Mouse (Mus musculus): Measurements from ENCODE around the gene Fasn. TPM values are rescaled to one million over a fixed set of nuclear protein-coding genes. Genes with fewer than 3 reads are reported as not detected.

Fasn gene
- polyA plus RNA-seq, 1 experiment from 2014 or later: 16.0 TPM

DNA sequence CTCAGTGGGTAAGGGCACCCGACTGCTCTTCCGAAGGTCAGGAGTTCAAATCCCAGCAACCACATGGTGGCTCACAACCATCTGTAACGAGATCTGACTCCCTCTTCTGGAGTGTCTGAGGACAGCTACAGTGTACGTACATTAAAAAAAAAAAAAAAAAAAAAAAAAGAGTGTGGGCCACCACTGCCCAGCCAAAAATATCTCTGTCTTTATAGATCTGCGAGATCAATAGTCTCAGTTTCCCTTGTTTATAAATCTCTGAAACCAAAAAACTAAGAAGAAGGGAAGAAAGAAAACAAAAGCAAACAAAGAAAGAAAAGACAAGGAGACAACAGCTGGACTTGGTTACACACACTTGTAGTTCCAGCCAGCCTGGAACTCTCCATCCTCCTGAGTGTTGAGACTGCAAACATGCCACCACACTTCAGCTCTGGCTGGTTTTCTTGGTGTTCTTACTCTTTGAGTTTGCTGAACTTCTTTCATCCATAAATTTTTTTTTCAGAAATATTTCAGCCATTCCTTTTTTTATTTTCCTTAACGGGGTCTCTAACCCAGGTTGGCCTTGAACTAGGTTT is 24.9 kb downstream of the Fasn start:
- TF ChIP-seq CTCF (IDR thresholded peaks at IDR 0.05; ENCODE audit: low read depth) (no peak), EP300 (optimal IDR thresholded peaks at IDR 0.05) (no peak)
- H3K9me3 ChIP-seq (ENCODE audit: control insufficient read depth, low read length): no peaks in the 10 kb centered on the region
- no peaks in the 10 kb centered on the region for H3K27me3 ChIP-seq (ENCODE audit: control insufficient read depth, insufficient read depth, low read length)
- H3K4me2 ChIP-seq (replicated peaks; ENCODE audit: low read depth): no peak overlapping the region
- no peaks in the 10 kb centered on the region for H3K36me3 ChIP-seq (ENCODE audit: control insufficient read depth, insufficient read depth, low read length)
- no peak overlapping the region for H3K4me3 ChIP-seq (ENCODE audit: low read depth, low read length)
- peaks cover 4% of the 10 kb centered on the region; the same call in 1 of the 2 replicates for H3K4me1 ChIP-seq (replicated peaks; ENCODE audit: control insufficient read depth, insufficient read depth)
- 67% methylated on average over 6 of the region's 6 CpGs for WGBS
- ATAC-seq (ENCODE audit: low FRiP score, low TSS enrichment) (no peak), DNase-seq (ENCODE audit: low spot score) (no peak)
- H3K27ac ChIP-seq (replicated peaks): no peak overlapping the region
- H3K9ac ChIP-seq (ENCODE audit: low read length): no peak overlapping the region

DNA sequence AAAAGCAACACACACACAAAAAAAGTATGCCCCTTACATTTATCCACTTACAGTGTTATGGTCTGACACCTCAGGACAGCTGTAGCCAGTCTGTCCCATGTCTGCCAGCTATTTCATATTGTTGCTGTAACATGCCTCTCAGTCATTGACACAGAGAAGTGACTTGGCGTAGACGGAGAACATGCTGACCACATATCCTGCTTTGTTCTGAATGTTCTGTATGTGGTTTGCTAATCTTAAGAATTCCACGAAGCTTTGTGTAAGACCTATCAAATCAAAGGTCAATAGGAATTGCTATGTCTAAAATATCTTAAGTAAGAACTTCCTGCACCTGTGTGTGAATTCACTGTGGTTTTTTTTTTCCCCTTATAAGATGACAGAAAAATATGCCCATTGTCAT is 26.1 kb downstream of the Fasn start:
- H3K27me3 ChIP-seq (ENCODE audit: control insufficient read depth, insufficient read depth, low read length): no peaks in the 10 kb centered on the region
- H3K4me1 ChIP-seq (replicated peaks; ENCODE audit: control insufficient read depth, insufficient read depth): peaks cover 4% of the 10 kb centered on the region; the same call in 1 of the 2 replicates
- TF ChIP-seq EP300 (optimal IDR thresholded peaks at IDR 0.05) (no peak), CTCF (IDR thresholded peaks at IDR 0.05; ENCODE audit: low read depth) (no peak)
- no peaks in the 10 kb centered on the region for H3K9me3 ChIP-seq (ENCODE audit: control insufficient read depth, low read length)
- no peak overlapping the region for H3K4me3 ChIP-seq (ENCODE audit: low read depth, low read length)
- H3K4me2 ChIP-seq (replicated peaks; ENCODE audit: low read depth): no peak overlapping the region
- DNase-seq (ENCODE audit: low spot score) (no peak), ATAC-seq (ENCODE audit: low FRiP score, low TSS enrichment) (no peak)
- no peak overlapping the region for H3K9ac ChIP-seq (ENCODE audit: low read length)
- no peaks in the 10 kb centered on the region; the same call in 1 of the 2 replicates for H3K36me3 ChIP-seq (ENCODE audit: control insufficient read depth, insufficient read depth, low read length)
- no peak overlapping the region for H3K27ac ChIP-seq (replicated peaks)
- 68% methylated on average over 3 of the region's 3 CpGs for WGBS

GRCm38 (mm10) chr11:120796614-120796946 is 27.8 kb downstream of the Fasn start:
- Histone ChIP-seq H3K4me1 (replicated peaks; ENCODE audit: control insufficient read depth, insufficient read depth) (peaks cover 4% of the 10 kb centered on the region; the same call in 1 of the 2 replicates), H3K4me2 (replicated peaks; ENCODE audit: low read depth) (peak overlapping the region; percentile 97), H3K9ac (ENCODE audit: low read length) (peak overlapping the region; percentile 97), H3K4me3 (ENCODE audit: low read depth, low read length) (peak overlapping the region; percentile 95; the same call in 1 of the 2 replicates), H3K27ac (replicated peaks) (peak overlapping the region; percentile 67; the same call in 1 of the 2 replicates), H3K9me3 (ENCODE audit: control insufficient read depth, low read length) (no peaks in the 10 kb centered on the region), H3K36me3 (ENCODE audit: control insufficient read depth, insufficient read depth, low read length) (peaks cover 7% of the 10 kb centered on the region), H3K27me3 (ENCODE audit: control insufficient read depth, insufficient read depth, low read length) (no peaks in the 10 kb centered on the region)
- DNase-seq (ENCODE audit: low spot score): no peak
- WGBS: 22% methylated on average over 8 of the region's 8 CpGs
- TF ChIP-seq CTCF (IDR thresholded peaks at IDR 0.05; ENCODE audit: low read depth) (no peak), EP300 (optimal IDR thresholded peaks at IDR 0.05) (no peak)
- peak; percentile 9; the same call in 1 of the 2 replicates for ATAC-seq (ENCODE audit: low FRiP score, low TSS enrichment)

DNA sequence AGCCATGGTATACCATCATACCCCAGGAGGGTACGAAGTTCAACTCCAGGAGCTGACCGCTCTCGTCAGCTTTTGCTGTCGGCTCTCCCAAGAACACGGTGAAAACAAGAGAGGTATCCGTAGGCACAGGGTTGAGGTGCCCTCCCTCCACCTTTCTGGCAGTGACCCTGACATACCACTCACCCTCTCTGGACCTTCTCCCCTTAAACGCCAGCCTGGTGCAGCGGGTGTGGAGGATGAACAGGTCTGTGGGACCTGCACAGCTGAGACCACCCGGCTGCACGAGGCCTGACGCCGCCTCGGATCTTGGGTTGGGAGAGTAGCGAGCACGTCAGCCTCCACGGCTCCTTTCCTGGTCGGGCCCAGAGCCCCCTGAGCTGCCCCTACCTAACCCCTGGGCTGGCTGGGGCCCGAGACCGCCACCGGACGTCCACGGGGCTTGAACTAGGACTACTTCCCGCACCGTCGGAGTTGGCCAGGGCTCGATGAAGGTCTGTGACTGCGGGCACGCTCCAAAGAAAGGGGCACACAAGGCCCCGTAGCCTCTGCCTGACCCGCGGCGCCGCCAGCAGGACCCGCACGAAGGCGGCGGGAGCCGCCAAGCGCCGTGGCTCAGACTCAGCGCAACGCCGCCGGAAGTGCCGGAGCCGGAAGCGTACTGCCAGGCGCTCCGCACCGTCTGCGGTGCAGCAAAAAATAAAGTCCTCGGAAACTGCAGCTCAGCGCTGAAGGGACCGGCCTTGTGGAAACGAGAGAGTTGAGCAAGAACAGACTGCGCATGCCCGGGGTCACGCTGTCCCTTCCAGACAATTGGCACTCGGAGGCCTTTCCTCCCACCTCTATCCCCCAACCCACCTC is 28.4 kb downstream of the Fasn start, which contains the start of gene Dus1l:
TSS of gene Dus1l (minus strand) at position 648 of the 858 bp plus-strand sequence.
- Histone ChIP-seq H3K9ac (ENCODE audit: low read length) (peak within 1 kb of the TSS; percentile 97), H3K27ac (replicated peaks) (peak within 1 kb of the TSS; percentile 71), H3K36me3 (ENCODE audit: control insufficient read depth, insufficient read depth, low read length) (peaks cover 7% of the 10 kb centered on the region), H3K4me1 (replicated peaks; ENCODE audit: control insufficient read depth, insufficient read depth) (peaks cover 4% of the 10 kb centered on the region; the same call in 1 of the 2 replicates), H3K9me3 (ENCODE audit: control insufficient read depth, low read length) (no peaks in the 10 kb centered on the region), H3K4me2 (replicated peaks; ENCODE audit: low read depth) (peak within 1 kb of the TSS; percentile 97), H3K4me3 (ENCODE audit: low read depth, low read length) (peak within 1 kb of the TSS; percentile 95), H3K27me3 (ENCODE audit: control insufficient read depth, insufficient read depth, low read length) (no peaks in the 10 kb centered on the region)
- TF ChIP-seq EP300 (optimal IDR thresholded peaks at IDR 0.05): no peak
- no peak for TF ChIP-seq CTCF (IDR thresholded peaks at IDR 0.05; ENCODE audit: low read depth)
- DNase-seq (ENCODE audit: low spot score) (peak; percentile 96), ATAC-seq (ENCODE audit: low FRiP score, low TSS enrichment) (peak; percentile 89)
- WGBS: 2% methylated on average over 59 of the region's 59 CpGs

DNA sequence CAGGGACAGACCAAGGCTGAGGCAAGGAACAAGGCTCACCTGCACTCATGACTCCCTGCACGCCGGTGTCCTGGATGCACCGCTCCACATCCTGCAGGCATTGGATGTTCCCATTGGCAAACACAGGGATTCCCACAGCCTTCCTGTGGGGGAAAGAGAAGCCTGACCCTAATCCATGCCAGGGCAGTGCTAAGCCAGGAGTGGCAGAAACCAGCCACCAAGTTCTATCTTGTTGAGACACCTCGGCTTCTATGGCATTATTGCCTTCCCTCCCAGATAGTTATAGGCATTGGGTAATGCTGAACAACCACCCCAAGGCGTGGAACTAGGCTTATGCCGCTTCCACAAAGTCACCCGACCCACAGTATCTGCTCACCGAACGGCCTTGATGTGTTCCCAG is 31.7 kb downstream of the Fasn start:
- Histone ChIP-seq H3K4me2 (replicated peaks; ENCODE audit: low read depth) (no peak overlapping the region), H3K27me3 (ENCODE audit: control insufficient read depth, insufficient read depth, low read length) (no peaks in the 10 kb centered on the region), H3K4me3 (ENCODE audit: low read depth, low read length) (no peak overlapping the region), H3K27ac (replicated peaks) (no peak overlapping the region), H3K9ac (ENCODE audit: low read length) (no peak overlapping the region), H3K36me3 (ENCODE audit: control insufficient read depth, insufficient read depth, low read length) (peaks cover 18% of the 10 kb centered on the region), H3K4me1 (replicated peaks; ENCODE audit: control insufficient read depth, insufficient read depth) (peaks cover 4% of the 10 kb centered on the region; the same call in 1 of the 2 replicates), H3K9me3 (ENCODE audit: control insufficient read depth, low read length) (no peaks in the 10 kb centered on the region)
- WGBS: 92% methylated on average over 9 of the region's 9 CpGs
- ATAC-seq (ENCODE audit: low FRiP score, low TSS enrichment): no peak
- TF ChIP-seq CTCF (IDR thresholded peaks at IDR 0.05; ENCODE audit: low read depth): no peak
- no peak for TF ChIP-seq EP300 (optimal IDR thresholded peaks at IDR 0.05)
- no peak for DNase-seq (ENCODE audit: low spot score)

All from stomach, postnatal 0 days (tissue).